ENCODE assay signal across 24 mouse cellular contexts in the genomic region with DNA sequence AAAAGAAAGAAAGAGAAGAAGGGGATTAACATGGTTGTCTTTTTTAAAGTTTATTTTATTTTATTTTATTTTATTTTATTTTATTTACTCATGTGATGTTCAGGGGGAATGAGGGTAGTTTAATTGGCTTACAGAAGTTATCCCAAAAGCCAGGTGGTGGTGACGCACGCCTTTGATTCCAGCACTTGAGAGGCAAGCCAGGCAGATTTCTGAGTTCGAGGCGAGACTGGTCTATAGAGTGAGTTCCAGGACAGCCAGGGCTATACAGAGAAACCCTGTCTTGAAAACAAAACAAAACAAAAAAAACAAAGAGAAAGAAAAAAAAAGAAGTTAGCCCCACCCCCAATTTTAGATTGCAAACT. TPM values are rescaled to one million over a fixed set of nuclear protein-coding genes. Genes with fewer than 3 reads are reported as not detected.
"Had no signal": no experiment of that assay in that cellular context is flagged by ENCODE, and none has a peak within 500 bp of the region (broad histone marks: within the 10 kb centered on the region; RNA-seq: fewer than 3 reads in every experiment).

No protein-coding gene starts in this region.

- H3K27ac ChIP-seq: intestine, embryonic 15.5 days; kidney, embryonic 15.5 days; limb, embryonic 10.5 days; limb, embryonic 13.5 days; macrophage; midbrain, embryonic 12.5 days; midbrain, embryonic 15.5 days; neural tube, embryonic 12.5 days; neural tube, embryonic 15.5 days; stomach, embryonic 15.5 days had no signal

- H3K9me3 ChIP-seq: intestine, embryonic 15.5 days; kidney, embryonic 15.5 days; limb, embryonic 10.5 days; limb, embryonic 13.5 days; midbrain, embryonic 12.5 days; midbrain, embryonic 15.5 days; neural tube, embryonic 12.5 days; neural tube, embryonic 15.5 days; stomach, embryonic 15.5 days had no signal

- H3K4me3 ChIP-seq: intestine, embryonic 15.5 days; kidney, embryonic 15.5 days; limb, embryonic 10.5 days; limb, embryonic 13.5 days; midbrain, embryonic 12.5 days; midbrain, embryonic 15.5 days; neural tube, embryonic 12.5 days; neural tube, embryonic 15.5 days; stomach, embryonic 15.5 days had no signal

- H3K9ac ChIP-seq: intestine, embryonic 15.5 days; kidney, embryonic 15.5 days; limb, embryonic 13.5 days; lung, embryonic 14.5 days; midbrain, embryonic 12.5 days; midbrain, embryonic 15.5 days; neural tube, embryonic 12.5 days; neural tube, embryonic 15.5 days; stomach, embryonic 15.5 days had no signal

- H3K4me1 ChIP-seq: intestine, embryonic 15.5 days; kidney, embryonic 15.5 days; limb, embryonic 10.5 days; limb, embryonic 13.5 days; midbrain, embryonic 12.5 days; midbrain, embryonic 15.5 days; neural tube, embryonic 12.5 days; neural tube, embryonic 15.5 days; stomach, embryonic 15.5 days had no signal

- ATAC-seq: intestine, embryonic 15.5 days; lung, postnatal 0 days; midbrain, embryonic 15.5 days had no signal

- H3K27me3 ChIP-seq: intestine, embryonic 15.5 days; kidney, embryonic 15.5 days; limb, embryonic 13.5 days; midbrain, embryonic 12.5 days; midbrain, embryonic 15.5 days; neural tube, embryonic 12.5 days; neural tube, embryonic 15.5 days; stomach, embryonic 15.5 days had no signal

- DNase-seq: kidney, adult 11 months; kidney, adult 8-10 months; kidney, postnatal 10 days; kidney, postnatal 36 days; lung, embryonic 14.5 days; right cerebral cortex, adult 18-20 months; right cerebral cortex, postnatal 14 days; right cerebral cortex, postnatal 4 days; spleen, adult 18-20 months; thymus, adult 18-20 months; thymus, postnatal 36 days had no signal

- H3K36me3 ChIP-seq: intestine, embryonic 15.5 days; kidney, embryonic 15.5 days; limb, embryonic 10.5 days; limb, embryonic 13.5 days; midbrain, embryonic 12.5 days; midbrain, embryonic 15.5 days; neural tube, embryonic 12.5 days; neural tube, embryonic 15.5 days; stomach, embryonic 15.5 days had no signal

- H3K4me2 ChIP-seq: intestine, embryonic 15.5 days; kidney, embryonic 15.5 days; limb, embryonic 13.5 days; lung, embryonic 14.5 days; midbrain, embryonic 12.5 days; midbrain, embryonic 15.5 days; neural tube, embryonic 12.5 days; neural tube, embryonic 15.5 days; stomach, embryonic 15.5 days had no signal

RNA-seq across cellular contexts. Expression of a gene that starts 26.5 kb away (rescaled TPM):
- total RNA-seq: liver, adult 2 months had no signal
- polyA plus RNA-seq: limb, embryonic 10.5 days; macrophage; midbrain, embryonic 15.5 days; neural tube, embryonic 12.5 days; neural tube, embryonic 15.5 days; testis, adult 2 months had no signal
